Mouse (Mus musculus): ENCODE results near the gene Pigt. TPM values are rescaled to one million over a fixed set of nuclear protein-coding genes. Genes with fewer than 3 reads are reported as not detected.

The Pigt gene
- total and polyA plus RNA-seq, 2 experiments from 2014 or later, result 116 to 134 TPM

DNA sequence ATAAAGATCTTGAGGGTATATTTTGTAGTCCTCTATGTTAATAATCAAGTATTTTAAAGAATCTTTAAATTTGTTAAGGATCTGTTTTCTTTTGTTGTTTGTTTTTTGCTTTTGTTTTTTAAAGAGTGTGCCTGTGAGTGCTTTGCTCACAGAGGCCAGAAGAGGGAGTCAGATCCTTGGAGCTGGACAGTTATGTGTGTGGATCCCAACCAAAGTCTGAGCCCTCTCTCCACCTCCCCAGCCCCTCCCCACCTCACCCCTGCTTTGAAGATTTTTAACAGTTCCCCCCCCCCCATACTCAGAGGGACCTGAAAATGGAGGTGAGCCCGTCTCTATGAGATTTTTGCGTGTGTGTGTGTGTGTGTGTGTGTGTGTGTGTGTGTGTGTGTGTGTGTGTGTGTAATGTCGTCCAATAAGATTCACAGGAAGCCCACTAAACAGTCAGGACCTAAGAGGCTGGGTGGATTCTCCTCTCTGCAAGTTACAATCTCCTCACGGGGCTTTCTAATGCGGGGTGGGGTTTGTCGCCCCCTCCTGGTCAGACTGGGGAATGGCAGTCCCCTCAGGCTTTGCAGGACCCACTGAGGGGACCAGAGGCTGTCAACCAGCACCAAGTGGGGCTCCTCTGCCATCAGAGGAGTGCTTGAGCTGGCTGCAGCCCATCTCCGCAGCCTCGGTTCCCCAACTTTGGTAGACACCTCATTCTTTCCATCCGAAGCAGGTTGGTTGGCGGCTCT lies 20.3 kb downstream of the Pigt start:
- ATAC-seq (peak; percentile 45; the same call in 1 of the 2 replicates), DNase-seq (ENCODE audit: low spot score) (peak; percentile 44)
- H3K4me1 ChIP-seq (ENCODE audit: insufficient read depth, low read length), result no peaks in the 10 kb centered on the region
- no peak overlapping the region for H3K27ac ChIP-seq
- 30% methylated on average over 10 of the region's 10 CpGs for WGBS
- TF ChIP-seq CTCF (IDR thresholded peaks at IDR 0.05; ENCODE audit: low read depth), result peak; percentile 76
- 0 out of 2 replicates have a peak, but pooled peaks cover 3% of the 10 kb centered on the region for H3K27me3 ChIP-seq (ENCODE audit: insufficient read depth, low read length)
- no peak overlapping the region for H3K4me3 ChIP-seq (ENCODE audit: low read length)
- H3K9me3 ChIP-seq (ENCODE audit: low read length), result no peaks in the 10 kb centered on the region
- no peak overlapping the region for H3K9ac ChIP-seq (replicated peaks; ENCODE audit: low read length)
- H3K4me2 ChIP-seq (ENCODE audit: low read depth, low read length), result no peak overlapping the region
- no peaks in the 10 kb centered on the region for H3K36me3 ChIP-seq (ENCODE audit: insufficient read depth, low read length)

DNA sequence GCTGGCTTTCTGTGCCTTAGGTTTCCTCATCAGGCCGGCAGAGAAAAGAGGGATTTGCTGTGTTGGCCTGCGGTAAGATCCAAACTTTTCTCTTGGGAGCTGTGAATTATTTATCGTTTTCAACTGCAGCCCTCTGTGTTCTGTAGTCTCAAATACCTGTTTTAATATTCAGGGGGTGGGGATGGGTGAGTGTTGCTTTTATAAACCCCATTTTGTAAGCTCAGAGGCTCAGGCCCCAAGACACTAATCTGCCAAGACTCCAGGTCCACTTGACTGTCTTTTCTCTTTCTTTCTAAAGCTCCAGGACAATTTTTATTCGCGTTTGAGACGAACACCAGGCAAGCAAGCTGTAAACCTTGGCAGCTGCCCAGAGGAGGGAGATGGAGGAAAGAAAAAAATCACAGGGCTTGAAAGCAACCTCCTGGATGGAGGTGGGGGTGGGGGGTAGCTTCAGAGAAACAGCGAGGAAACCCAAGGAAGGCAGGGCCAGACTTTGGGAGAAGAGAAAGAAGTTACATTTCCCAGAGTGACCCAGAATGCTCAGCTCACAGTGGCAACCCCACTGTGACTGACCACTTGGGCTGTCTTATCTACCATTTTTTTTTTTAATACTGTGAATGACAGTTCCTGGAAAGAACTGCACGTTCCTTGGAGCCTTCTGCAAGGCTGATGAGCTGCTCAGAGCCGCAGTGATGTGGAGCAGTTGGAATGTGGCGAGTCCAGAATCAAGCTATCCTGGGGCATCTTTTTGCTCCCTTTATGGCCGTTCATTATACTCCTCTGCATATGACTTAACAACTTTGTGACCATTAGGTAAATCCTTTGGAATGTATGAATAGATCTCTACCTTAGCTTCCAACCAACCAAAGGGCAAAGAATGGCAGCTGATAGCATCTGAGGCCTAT lies 21.2 kb downstream of the Pigt start:
- TF ChIP-seq CTCF (IDR thresholded peaks at IDR 0.05; ENCODE audit: low read depth), result no peak
- WGBS, result 49% methylated on average over 11 of the region's 11 CpGs
- H3K4me2 ChIP-seq (ENCODE audit: low read depth, low read length), result no peak overlapping the region
- DNase-seq (ENCODE audit: low spot score) (no peak), ATAC-seq (no peak)
- no peaks in the 10 kb centered on the region for H3K4me1 ChIP-seq (ENCODE audit: insufficient read depth, low read length)
- H3K27me3 ChIP-seq (ENCODE audit: insufficient read depth, low read length), result 0 out of 2 replicates have a peak, but pooled peaks cover 3% of the 10 kb centered on the region
- no peak overlapping the region for H3K9ac ChIP-seq (replicated peaks; ENCODE audit: low read length)
- no peak overlapping the region for H3K4me3 ChIP-seq (ENCODE audit: low read length)
- H3K36me3 ChIP-seq (ENCODE audit: insufficient read depth, low read length), result no peaks in the 10 kb centered on the region
- H3K9me3 ChIP-seq (ENCODE audit: low read length), result 0 out of 2 replicates have a peak, but pooled peaks cover 2% of the 10 kb centered on the region
- no peak overlapping the region for H3K27ac ChIP-seq

DNA sequence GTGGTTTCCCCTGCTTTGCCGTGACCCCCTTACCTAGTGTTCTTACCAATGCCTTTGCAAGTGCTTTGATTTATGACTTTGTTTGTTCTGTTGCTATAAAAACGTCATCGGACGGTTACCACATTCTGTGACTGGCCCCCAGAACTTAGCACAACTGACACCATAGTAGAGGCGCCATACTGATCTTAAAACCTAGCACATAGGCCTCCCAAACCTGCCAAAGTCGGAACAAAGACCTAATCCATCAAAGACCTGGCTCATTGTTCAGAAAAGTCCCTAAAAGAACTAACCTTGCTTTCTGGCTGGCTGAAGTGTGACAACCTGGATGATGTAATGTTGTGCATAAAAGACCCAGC lies 21.8 kb downstream of the Pigt start:
- whole genome bisulfite sequencing, result 79% methylated on average over 6 of the region's 6 CpGs
- 0 out of 2 replicates have a peak, but pooled peaks cover 2% of the 10 kb centered on the region for H3K9me3 ChIP-seq (ENCODE audit: low read length)
- TF ChIP-seq CTCF (IDR thresholded peaks at IDR 0.05; ENCODE audit: low read depth), result no peak

DNA sequence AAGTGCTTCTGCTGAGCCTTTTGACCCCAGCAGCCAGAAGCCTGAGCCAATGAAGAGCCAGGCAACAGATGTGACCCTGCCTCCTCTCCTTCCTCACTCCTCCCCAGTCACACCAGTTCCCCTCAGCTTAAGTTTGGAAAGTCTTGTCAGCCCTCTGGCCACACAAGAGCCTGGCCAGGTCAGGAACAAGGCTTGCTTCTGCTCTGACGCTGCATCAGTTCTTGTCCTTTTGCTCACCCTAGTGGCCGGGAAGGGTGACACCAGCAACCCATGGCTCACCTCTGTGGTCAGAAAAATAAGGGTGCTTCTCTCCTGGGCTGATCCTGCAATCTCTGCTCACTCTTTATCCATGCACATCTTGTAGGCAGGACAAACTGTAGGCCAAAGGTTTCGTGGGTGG lies 23.5 kb downstream of the Pigt start:
- 18% methylated on average over 3 of the region's 3 CpGs for WGBS
- peak; percentile 77 for TF ChIP-seq CTCF (IDR thresholded peaks at IDR 0.05; ENCODE audit: low read depth)
- Histone ChIP-seq H3K27ac (no peak overlapping the region), H3K4me1 (ENCODE audit: insufficient read depth, low read length) (no peaks in the 10 kb centered on the region), H3K9me3 (ENCODE audit: low read length) (0 out of 2 replicates have a peak, but pooled peaks cover 2% of the 10 kb centered on the region), H3K4me3 (ENCODE audit: low read length) (no peak overlapping the region), H3K36me3 (ENCODE audit: insufficient read depth, low read length) (no peaks in the 10 kb centered on the region), H3K27me3 (ENCODE audit: insufficient read depth, low read length) (0 out of 2 replicates have a peak, but pooled peaks cover 3% of the 10 kb centered on the region), H3K4me2 (ENCODE audit: low read depth, low read length) (no peak overlapping the region), H3K9ac (replicated peaks; ENCODE audit: low read length) (no peak overlapping the region)
- DNase-seq (ENCODE audit: low spot score), result peak; percentile 58
- 0 out of 2 replicates have a peak, but pooled peaks have one; percentile 51 for ATAC-seq

More for the DNA sequence above, 21.8 kb downstream of the Pigt start:
- H3K9ac ChIP-seq (replicated peaks; ENCODE audit: low read length), result no peak overlapping the region
- DNase-seq (ENCODE audit: low spot score), result no peak
- no peaks in the 10 kb centered on the region for H3K36me3 ChIP-seq (ENCODE audit: insufficient read depth, low read length)
- H3K4me1 ChIP-seq (ENCODE audit: insufficient read depth, low read length), result no peaks in the 10 kb centered on the region
- ATAC-seq, result no peak
- H3K4me2 ChIP-seq (ENCODE audit: low read depth, low read length), result no peak overlapping the region
- no peak overlapping the region for H3K4me3 ChIP-seq (ENCODE audit: low read length)
- H3K27ac ChIP-seq, result no peak overlapping the region
- H3K27me3 ChIP-seq (ENCODE audit: insufficient read depth, low read length), result 0 out of 2 replicates have a peak, but pooled peaks cover 3% of the 10 kb centered on the region

DNA sequence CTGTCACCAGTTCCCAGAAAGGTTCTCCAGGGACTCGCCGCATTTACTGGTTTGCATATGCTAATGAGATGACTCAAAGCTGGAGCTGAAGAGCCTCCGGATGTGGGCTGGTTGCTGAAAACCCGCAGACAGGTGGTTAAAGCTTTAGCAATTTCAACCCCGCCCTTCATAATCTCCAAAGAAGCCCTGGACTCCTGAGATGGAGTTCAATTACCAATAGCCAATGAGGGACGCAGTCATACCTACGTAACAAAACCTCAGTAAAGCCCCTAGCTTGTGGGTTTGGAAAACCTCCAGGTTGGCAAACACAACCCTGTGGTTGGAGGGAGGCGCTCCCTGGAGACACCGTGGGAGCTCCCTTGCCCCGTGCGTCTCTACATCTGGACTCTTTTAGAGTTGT lies 24.5 kb downstream of the Pigt start:
- 11% methylated on average over 11 of the region's 11 CpGs for WGBS
- no peak overlapping the region for H3K27ac ChIP-seq
- no peak overlapping the region for H3K4me3 ChIP-seq (ENCODE audit: low read length)
- H3K4me2 ChIP-seq (ENCODE audit: low read depth, low read length), result peak overlapping the region; percentile 23; the same call in 1 of the 2 replicates
- H3K9me3 ChIP-seq (ENCODE audit: low read length), result 0 out of 2 replicates have a peak, but pooled peaks cover 2% of the 10 kb centered on the region
- H3K27me3 ChIP-seq (ENCODE audit: insufficient read depth, low read length), result 0 out of 2 replicates have a peak, but pooled peaks cover 3% of the 10 kb centered on the region
- ATAC-seq, result no peak
- no peaks in the 10 kb centered on the region for H3K36me3 ChIP-seq (ENCODE audit: insufficient read depth, low read length)
- TF ChIP-seq CTCF (IDR thresholded peaks at IDR 0.05; ENCODE audit: low read depth), result no peak
- H3K4me1 ChIP-seq (ENCODE audit: insufficient read depth, low read length), result no peaks in the 10 kb centered on the region
- no peak for DNase-seq (ENCODE audit: low spot score)
- no peak overlapping the region for H3K9ac ChIP-seq (replicated peaks; ENCODE audit: low read length)

DNA sequence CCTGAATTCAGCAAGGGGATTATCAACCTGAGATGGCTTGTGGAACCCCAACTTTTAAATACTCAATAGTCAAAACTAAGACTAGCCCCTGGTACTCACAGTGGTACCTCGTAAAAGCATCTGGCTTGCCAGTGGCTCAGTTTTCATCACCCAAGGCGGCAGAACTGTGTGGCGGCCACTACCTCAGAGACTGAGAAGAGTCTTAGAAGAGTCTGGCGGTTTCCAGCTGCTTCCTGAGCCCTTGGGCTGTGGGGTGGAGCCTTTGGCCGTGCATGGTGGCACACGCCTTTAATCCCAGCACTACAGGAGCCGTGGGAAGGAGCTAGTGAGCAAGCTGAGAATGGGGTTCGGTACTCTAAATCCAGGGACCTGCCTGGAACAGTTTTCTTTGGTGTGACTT lies 25.0 kb downstream of the Pigt start:
- Histone ChIP-seq H3K9ac (replicated peaks; ENCODE audit: low read length) (no peak overlapping the region), H3K4me2 (ENCODE audit: low read depth, low read length) (no peak overlapping the region), H3K4me1 (ENCODE audit: insufficient read depth, low read length) (no peaks in the 10 kb centered on the region), H3K36me3 (ENCODE audit: insufficient read depth, low read length) (no peaks in the 10 kb centered on the region), H3K9me3 (ENCODE audit: low read length) (0 out of 2 replicates have a peak, but pooled peaks cover 2% of the 10 kb centered on the region), H3K4me3 (ENCODE audit: low read length) (no peak overlapping the region), H3K27ac (no peak overlapping the region), H3K27me3 (ENCODE audit: insufficient read depth, low read length) (0 out of 2 replicates have a peak, but pooled peaks cover 3% of the 10 kb centered on the region)
- TF ChIP-seq CTCF (IDR thresholded peaks at IDR 0.05; ENCODE audit: low read depth), result no peak
- ATAC-seq, result no peak
- WGBS, result 42% methylated on average over 8 of the region's 8 CpGs
- DNase-seq (ENCODE audit: low spot score), result no peak
